Mouse (Mus musculus): ENCODE results near the gene Tmem255b. TPM values are rescaled to one million over a fixed set of nuclear protein-coding genes. Genes with fewer than 3 reads are reported as not detected.
A peak's percentile ranks its signal among the peaks of the same experiment; 100 is the strongest.

Gene Tmem255b
- polyA plus RNA-seq, 1 experiment from 2014 or later = 1.2 TPM

DNA sequence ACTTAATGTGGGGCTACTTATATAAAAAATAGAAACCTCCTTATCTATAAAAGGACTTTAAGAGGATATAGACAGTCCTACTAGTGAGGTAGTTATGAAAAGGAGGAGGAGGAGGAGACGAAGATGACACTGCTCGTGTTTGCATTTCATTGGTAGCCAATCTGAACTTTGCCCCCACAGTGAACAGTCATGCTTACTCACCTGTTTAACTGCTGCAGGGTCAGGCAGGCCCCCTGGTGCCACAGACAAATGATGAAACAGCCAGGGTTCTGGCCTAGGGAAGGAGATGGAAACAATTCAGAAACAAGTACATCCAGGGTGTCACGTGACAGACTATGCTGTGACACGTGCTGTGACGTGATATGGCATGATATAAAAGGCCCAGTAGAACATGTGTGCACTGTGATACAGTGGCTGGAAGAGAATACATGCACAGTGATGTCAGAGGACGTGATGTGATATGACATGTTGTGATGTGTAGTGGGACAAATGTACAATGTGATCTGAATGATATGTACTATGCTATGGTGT lies 16.8 kb downstream of the Tmem255b start:
- no peak overlapping the region for H3K9ac ChIP-seq
- H3K9me3 ChIP-seq (replicated peaks) = no peaks in the 10 kb centered on the region
- ATAC-seq (replicated peaks; ENCODE audit: low FRiP score) = no peak
- no peaks in the 10 kb centered on the region for H3K36me3 ChIP-seq
- 70% methylated on average over 6 of the region's 6 CpGs for WGBS
- no peak overlapping the region for H3K4me2 ChIP-seq
- no peaks in the 10 kb centered on the region for H3K27me3 ChIP-seq
- no peaks in the 10 kb centered on the region for H3K4me1 ChIP-seq
- no peak overlapping the region for H3K27ac ChIP-seq
- H3K4me3 ChIP-seq (replicated peaks) = no peak overlapping the region

DNA sequence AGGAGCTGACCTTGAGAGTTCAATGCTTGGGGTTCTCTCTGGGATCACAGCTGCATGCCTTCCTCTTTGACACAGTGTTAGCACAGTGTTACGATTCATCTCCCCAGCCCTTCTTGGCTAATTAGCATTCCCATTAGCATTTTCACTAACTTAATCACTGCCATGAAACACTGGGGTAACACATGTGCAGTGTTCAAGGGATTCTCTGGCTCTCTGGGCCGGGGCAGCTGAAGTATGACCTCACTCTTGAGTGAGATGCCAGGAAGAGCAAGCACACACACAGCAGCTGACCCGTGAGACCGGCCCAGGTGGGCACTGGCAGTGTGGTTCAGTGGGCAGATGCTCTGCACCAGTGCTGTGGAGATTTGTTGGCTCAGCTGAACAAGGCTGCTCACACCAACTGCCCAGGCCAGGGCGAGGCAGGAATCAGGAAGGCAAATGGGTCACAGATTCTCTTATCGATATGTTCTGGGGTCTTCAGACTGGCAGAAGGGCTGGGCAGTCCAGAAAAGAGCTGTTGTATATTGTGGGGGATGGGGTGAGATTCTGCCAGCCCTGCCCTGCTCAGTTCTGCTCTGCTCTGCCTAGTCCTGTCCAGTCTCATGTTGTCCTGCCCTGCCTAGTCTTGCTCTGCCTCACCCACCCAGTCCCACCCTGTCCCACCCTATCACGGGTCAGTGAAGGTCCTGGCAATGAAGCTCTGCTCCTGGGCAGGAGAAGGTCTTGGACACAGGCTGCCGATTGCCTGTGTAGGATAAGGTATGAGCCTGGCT lies 19.5 kb downstream of the Tmem255b start:
- no peak overlapping the region for H3K4me2 ChIP-seq
- H3K4me3 ChIP-seq (replicated peaks) = no peak overlapping the region
- no peaks in the 10 kb centered on the region for H3K27me3 ChIP-seq
- 68% methylated on average over 8 of the region's 8 CpGs for WGBS
- no peaks in the 10 kb centered on the region for H3K4me1 ChIP-seq
- no peak overlapping the region for H3K9ac ChIP-seq
- ATAC-seq (replicated peaks; ENCODE audit: low FRiP score) = 0 out of 2 replicates have a peak, but pooled peaks have one; percentile 19
- no peaks in the 10 kb centered on the region for H3K36me3 ChIP-seq
- no peak overlapping the region for H3K27ac ChIP-seq
- H3K9me3 ChIP-seq (replicated peaks) = no peaks in the 10 kb centered on the region

DNA sequence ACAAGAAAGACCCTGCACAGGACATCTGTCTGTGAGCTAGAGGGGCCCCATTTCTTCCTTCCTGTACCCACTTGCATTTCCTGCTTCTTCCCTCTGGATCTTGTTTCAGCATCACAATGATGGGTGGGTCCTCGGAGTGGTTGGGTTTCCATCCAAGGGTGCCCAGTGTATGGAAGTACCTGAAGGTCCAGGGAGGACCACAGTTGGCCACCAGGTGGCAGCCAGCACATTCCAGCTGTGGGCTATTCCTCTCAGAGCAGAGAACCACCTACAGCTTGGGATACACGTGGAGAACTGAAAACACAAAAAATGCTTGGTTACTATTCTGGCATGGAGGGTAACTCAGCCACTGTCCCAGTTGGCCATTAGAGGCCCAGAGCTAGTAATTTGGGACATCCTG lies 20.3 kb downstream of the Tmem255b start:
- Histone ChIP-seq H3K27me3 (no peaks in the 10 kb centered on the region), H3K9me3 (replicated peaks) (no peaks in the 10 kb centered on the region), H3K4me1 (no peaks in the 10 kb centered on the region), H3K4me3 (replicated peaks) (no peak overlapping the region), H3K9ac (no peak overlapping the region), H3K27ac (no peak overlapping the region), H3K36me3 (no peaks in the 10 kb centered on the region), H3K4me2 (no peak overlapping the region)
- 17% methylated on average over 2 of the region's 2 CpGs for WGBS
- ATAC-seq (replicated peaks; ENCODE audit: low FRiP score) = peak; percentile 71; the same call in 1 of the 2 replicates

DNA sequence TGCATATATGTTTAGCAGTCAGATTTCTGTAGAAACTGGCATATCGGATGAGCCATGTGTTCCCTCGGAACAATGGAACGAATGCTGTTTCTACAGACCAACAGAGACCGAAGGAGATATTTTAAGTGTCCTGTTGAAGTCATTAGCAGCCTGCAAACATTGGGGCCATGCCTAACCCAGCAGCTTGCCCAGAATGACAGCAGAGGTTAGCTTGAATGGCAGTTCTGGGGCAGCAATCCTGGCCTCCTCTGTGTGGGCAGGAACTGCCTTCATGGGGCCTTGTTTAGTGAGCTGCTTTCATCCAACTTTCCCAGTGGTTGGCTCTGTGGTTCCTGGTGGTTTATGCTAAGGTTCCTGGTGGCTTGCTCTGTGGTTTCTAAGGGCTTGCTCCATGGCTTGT lies 24.4 kb downstream of the Tmem255b start:
- 97% methylated on average over 4 of the region's 4 CpGs for WGBS
- no peak for ATAC-seq (replicated peaks; ENCODE audit: low FRiP score)

DNA sequence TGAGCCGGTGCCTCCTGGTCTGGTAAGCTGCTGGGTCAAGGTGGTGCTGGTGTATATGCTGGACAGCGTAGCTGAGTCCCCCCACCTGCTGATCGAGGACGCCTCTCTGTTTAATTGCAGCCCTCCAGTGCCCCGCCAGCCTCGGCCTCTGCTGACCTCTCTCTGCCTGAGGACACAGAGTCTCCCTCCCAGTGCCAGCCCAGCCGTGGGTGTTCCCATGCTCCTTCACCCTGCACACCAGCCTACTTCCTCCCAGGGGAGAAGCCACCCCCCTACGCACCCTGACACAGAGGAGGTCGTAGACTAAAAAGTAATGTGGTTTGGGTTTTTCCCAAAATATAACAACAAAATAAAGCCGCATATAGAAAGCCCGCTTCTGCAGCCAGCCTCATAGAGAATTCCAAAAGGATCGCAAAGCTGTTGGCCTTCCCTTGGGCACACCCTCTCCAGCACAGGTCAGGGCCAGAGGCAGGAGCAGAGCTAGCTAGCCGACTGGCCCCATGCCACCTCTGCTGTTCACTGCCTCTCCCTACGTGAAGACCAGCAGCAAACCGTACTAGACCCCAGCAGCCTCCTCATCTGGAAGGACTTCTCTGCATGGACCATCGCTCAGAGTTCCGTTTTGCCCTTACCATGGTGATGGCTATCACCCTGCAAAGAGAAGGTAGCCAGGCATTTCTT lies 26.2 kb downstream of the Tmem255b start:
- no peak overlapping the region for H3K9ac ChIP-seq
- ATAC-seq (replicated peaks; ENCODE audit: low FRiP score) = peak; percentile 26; the same call in 1 of the 2 replicates
- no peaks in the 10 kb centered on the region for H3K9me3 ChIP-seq (replicated peaks)
- 52% methylated on average over 17 of the region's 17 CpGs for WGBS
- no peaks in the 10 kb centered on the region for H3K27me3 ChIP-seq
- peaks cover 31% of the 10 kb centered on the region for H3K4me1 ChIP-seq
- H3K4me2 ChIP-seq = no peak overlapping the region
- H3K27ac ChIP-seq = peak overlapping the region; percentile 32; the same call in 1 of the 2 replicates
- H3K36me3 ChIP-seq = no peaks in the 10 kb centered on the region
- H3K4me3 ChIP-seq (replicated peaks) = no peak overlapping the region

More for the DNA sequence above, 24.4 kb downstream of the Tmem255b start:
- Histone ChIP-seq H3K9me3 (replicated peaks) (no peaks in the 10 kb centered on the region), H3K27ac (no peak overlapping the region), H3K4me2 (no peak overlapping the region), H3K36me3 (no peaks in the 10 kb centered on the region), H3K4me3 (replicated peaks) (no peak overlapping the region), H3K27me3 (no peaks in the 10 kb centered on the region), H3K4me1 (peaks cover 17% of the 10 kb centered on the region), H3K9ac (no peak overlapping the region)

DNA sequence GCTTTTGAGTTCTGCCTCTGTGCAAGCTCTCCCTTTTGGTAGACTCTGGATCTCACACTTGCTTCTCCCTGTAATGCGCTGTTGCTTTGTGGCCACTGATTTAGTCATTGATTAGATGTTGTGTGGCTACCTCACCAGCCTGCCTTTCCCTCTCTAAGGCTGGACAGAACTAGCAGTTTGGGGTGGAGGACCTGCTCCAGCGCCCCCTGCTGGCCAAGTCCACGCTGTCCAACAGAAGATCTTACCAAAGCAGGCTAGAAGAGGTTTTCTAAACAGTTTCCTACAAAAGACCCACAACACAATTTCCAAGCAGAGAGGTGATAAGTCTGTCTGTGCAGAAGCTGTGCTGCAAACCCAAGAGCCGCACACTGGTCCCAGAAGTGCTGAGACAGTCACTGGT lies 26.9 kb downstream of the Tmem255b start:
- H3K9me3 ChIP-seq (replicated peaks) = no peaks in the 10 kb centered on the region
- H3K36me3 ChIP-seq = no peaks in the 10 kb centered on the region
- no peaks in the 10 kb centered on the region for H3K27me3 ChIP-seq
- H3K27ac ChIP-seq = peak overlapping the region; percentile 32; the same call in 1 of the 2 replicates
- ATAC-seq (replicated peaks; ENCODE audit: low FRiP score) = no peak
- no peak overlapping the region for H3K4me3 ChIP-seq (replicated peaks)
- 36% methylated on average over 4 of the region's 4 CpGs for WGBS
- peaks cover 31% of the 10 kb centered on the region for H3K4me1 ChIP-seq
- no peak overlapping the region for H3K4me2 ChIP-seq
- H3K9ac ChIP-seq = no peak overlapping the region

DNA sequence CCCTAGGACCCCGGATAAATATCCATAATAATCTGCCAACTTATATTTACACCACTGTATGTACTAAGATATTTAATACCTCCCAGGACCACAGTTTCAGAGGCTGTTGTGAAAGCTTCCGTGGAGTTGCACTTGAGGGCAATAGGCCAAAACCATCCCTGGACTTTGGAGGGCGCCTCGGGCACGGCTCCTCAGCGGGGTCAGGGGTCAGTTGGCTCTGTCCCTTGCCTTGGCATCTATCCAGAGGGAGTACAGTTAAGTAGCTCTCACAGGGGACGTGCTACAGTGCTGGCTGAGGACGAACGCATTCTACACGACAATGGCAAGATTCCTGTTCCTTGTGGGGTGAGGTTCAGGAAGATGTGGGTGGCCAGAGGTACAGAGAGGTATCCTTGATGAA lies 27.4 kb downstream of the Tmem255b start:
- Histone ChIP-seq H3K9me3 (replicated peaks) (no peaks in the 10 kb centered on the region), H3K4me2 (no peak overlapping the region), H3K36me3 (no peaks in the 10 kb centered on the region), H3K9ac (no peak overlapping the region), H3K4me3 (replicated peaks) (no peak overlapping the region), H3K27me3 (no peaks in the 10 kb centered on the region), H3K27ac (no peak overlapping the region), H3K4me1 (peaks cover 31% of the 10 kb centered on the region)
- WGBS = 61% methylated on average over 10 of the region's 10 CpGs
- no peak for ATAC-seq (replicated peaks; ENCODE audit: low FRiP score)

DNA sequence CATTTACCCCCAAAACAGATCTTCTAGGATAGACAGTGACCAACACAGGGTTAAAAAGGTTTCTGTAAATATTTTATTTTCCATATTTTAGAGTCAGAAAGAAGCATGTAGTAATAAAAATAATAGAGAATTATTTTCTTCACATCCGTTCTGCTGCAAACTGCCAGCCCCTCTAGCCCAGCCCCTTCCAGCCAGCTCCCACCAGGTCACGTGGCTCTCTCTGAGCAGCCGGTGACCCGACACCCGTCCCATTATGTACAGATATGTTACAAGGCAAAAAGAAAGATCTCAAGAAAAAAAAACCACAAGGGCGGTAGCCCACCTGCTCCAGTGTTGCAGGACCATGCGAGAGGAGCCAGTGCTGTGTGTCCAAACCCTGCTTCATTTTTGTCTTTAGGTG lies 30.3 kb downstream of the Tmem255b start:
- 27% methylated on average over 7 of the region's 7 CpGs for WGBS
- Histone ChIP-seq H3K4me3 (replicated peaks) (no peak overlapping the region), H3K4me1 (peaks cover 35% of the 10 kb centered on the region), H3K4me2 (peak overlapping the region; percentile 40), H3K9ac (no peak overlapping the region), H3K27me3 (no peaks in the 10 kb centered on the region), H3K27ac (no peak overlapping the region), H3K36me3 (no peaks in the 10 kb centered on the region), H3K9me3 (replicated peaks) (no peaks in the 10 kb centered on the region)
- no peak for ATAC-seq (replicated peaks; ENCODE audit: low FRiP score)

DNA sequence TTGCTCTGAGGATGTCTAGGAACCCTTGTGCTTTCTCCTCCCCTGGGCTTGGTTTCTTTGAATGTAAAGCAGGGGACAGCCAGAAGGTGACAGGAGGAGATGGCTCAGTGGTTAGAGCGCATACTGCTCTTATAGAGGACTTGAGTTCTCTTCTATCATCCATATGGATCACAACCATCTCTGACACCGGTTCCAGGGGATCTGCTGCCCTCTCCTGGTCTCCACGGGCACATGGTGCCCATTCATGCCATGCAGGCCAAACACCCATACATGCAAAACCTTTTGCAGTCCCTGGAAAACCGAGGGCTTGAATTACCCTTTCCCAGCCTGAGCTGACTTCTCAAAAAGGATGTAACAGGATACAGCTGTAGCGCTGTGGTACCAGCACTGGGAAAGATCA lies 32.0 kb downstream of the Tmem255b start:
- no peaks in the 10 kb centered on the region for H3K36me3 ChIP-seq
- H3K27me3 ChIP-seq = no peaks in the 10 kb centered on the region
- peaks cover 22% of the 10 kb centered on the region for H3K4me1 ChIP-seq
- 45% methylated on average over 5 of the region's 5 CpGs for WGBS
- no peak overlapping the region for H3K4me3 ChIP-seq (replicated peaks)
- no peak overlapping the region for H3K27ac ChIP-seq
- no peak overlapping the region for H3K9ac ChIP-seq
- H3K4me2 ChIP-seq = no peak overlapping the region
- no peaks in the 10 kb centered on the region for H3K9me3 ChIP-seq (replicated peaks)
- no peak for ATAC-seq (replicated peaks; ENCODE audit: low FRiP score)

DNA sequence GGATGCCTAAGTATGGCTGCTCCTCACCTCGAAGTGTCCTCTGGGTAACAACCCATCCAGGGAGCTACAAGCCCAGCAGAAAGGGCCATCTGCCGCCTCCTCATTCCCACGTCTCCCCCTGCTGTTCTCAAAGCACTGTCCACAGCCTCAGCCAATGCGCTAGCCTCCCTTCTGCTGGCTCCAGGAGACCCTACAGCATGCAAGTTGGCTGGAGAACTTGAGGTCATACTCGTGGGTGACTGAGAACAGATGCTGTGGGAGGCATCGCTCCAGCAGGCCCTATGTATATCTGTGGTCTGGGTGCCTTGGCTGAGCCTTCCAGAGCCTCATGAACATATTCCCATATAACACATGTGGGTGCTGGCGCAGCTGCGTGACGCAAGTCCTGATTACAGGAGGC lies 33.7 kb downstream of the Tmem255b start:
- H3K36me3 ChIP-seq = no peaks in the 10 kb centered on the region
- no peak overlapping the region for H3K9ac ChIP-seq
- H3K9me3 ChIP-seq (replicated peaks) = no peaks in the 10 kb centered on the region
- no peak overlapping the region for H3K4me3 ChIP-seq (replicated peaks)
- H3K27ac ChIP-seq = no peak overlapping the region
- H3K4me1 ChIP-seq = peaks cover 26% of the 10 kb centered on the region
- no peaks in the 10 kb centered on the region for H3K27me3 ChIP-seq
- H3K4me2 ChIP-seq = no peak overlapping the region
- no peak for ATAC-seq (replicated peaks; ENCODE audit: low FRiP score)
- WGBS = 76% methylated on average over 9 of the region's 9 CpGs

DNA sequence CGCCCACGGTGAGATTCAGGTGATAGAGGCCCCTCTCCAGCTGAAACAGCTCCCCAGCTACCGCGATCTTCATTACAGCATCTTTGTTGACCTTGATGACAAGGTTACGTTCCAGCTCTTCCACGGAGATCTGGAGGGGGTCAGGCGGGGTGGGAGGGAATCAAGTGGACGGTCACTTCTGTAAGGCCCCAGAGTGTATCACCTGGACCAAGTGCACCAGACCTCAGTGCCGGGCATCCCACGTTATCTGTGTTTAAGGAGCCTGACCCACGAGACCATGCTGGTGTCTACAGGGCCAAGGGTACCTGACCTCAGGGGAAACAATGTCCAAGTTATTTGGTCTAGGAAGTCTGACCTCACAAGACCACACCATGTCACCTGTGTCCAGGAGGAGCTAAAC lies 36.5 kb downstream of the Tmem255b start:
- Histone ChIP-seq H3K9me3 (replicated peaks) (no peaks in the 10 kb centered on the region), H3K36me3 (no peaks in the 10 kb centered on the region), H3K4me1 (peaks cover 9% of the 10 kb centered on the region; the same call in 1 of the 2 replicates), H3K4me2 (no peak overlapping the region), H3K9ac (no peak overlapping the region), H3K4me3 (replicated peaks) (no peak overlapping the region), H3K27ac (no peak overlapping the region), H3K27me3 (no peaks in the 10 kb centered on the region)
- ATAC-seq (replicated peaks; ENCODE audit: low FRiP score) = no peak
- 80% methylated on average over 11 of the region's 11 CpGs for WGBS

DNA sequence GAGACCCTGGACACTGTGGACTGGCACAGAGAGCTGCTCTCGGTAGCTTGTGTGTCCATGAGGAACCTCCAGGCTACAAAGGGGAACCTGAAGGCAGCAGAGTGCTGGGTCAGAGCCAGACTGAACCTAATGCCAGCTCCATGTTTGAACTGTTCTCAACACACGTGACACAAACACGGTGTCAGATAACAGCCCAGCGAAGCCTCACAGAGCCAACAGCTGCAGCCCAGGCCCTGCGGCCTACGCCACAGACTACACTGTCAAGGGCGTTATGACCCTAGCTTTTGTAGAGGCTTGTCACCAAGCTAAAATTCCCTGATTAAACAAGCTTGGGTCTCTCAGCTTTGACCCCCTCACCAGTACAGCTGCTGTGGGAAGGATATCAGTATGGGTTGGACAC lies 37.3 kb downstream of the Tmem255b start:
- H3K4me2 ChIP-seq = no peak overlapping the region
- H3K27ac ChIP-seq = no peak overlapping the region
- no peak overlapping the region for H3K9ac ChIP-seq
- H3K9me3 ChIP-seq (replicated peaks) = no peaks in the 10 kb centered on the region
- no peaks in the 10 kb centered on the region for H3K36me3 ChIP-seq
- peaks cover 9% of the 10 kb centered on the region; the same call in 1 of the 2 replicates for H3K4me1 ChIP-seq
- peak; percentile 61 for ATAC-seq (replicated peaks; ENCODE audit: low FRiP score)
- WGBS = 49% methylated on average over 7 of the region's 7 CpGs
- no peak overlapping the region for H3K4me3 ChIP-seq (replicated peaks)
- no peaks in the 10 kb centered on the region for H3K27me3 ChIP-seq
